Mouse (Mus musculus) spleen, adult 2 months (tissue): ENCODE results near the gene Abr.

ENCODE experiments used
- CTCF ChIP-seq: fragments of 200-500 bp; IDR thresholded peaks from 2 replicates; pipeline ENCODE4 v1.5.1; 2011; ENCODE audit warnings: mild to moderate bottlenecking, inconsistent platforms; ENCODE audit not compliant: insufficient read depth, insufficient read length, insufficient replicate concordance; ENCODE audit errors: extremely low read depth
- POLR2A ChIP-seq: fragments of 200-500 bp; IDR thresholded peaks from 2 replicates; pipeline ENCODE4 v1.6.1; 2011; ENCODE audit warnings: low read depth, low read length, inconsistent platforms

GRCm38 (mm10) chr11:76467487-76468005 is 154.6 kb downstream of the Abr start:
- TF ChIP-seq CTCF, result no peak
- TF ChIP-seq POLR2A, result no peak
